Mouse (Mus musculus): ENCODE results near the gene Arhgap40. TPM values are rescaled to one million over a fixed set of nuclear protein-coding genes. Genes with fewer than 3 reads are reported as not detected.

Arhgap40 gene
- polyA plus RNA-seq, 1 experiment from 2014 or later, result 0.21 TPM

DNA sequence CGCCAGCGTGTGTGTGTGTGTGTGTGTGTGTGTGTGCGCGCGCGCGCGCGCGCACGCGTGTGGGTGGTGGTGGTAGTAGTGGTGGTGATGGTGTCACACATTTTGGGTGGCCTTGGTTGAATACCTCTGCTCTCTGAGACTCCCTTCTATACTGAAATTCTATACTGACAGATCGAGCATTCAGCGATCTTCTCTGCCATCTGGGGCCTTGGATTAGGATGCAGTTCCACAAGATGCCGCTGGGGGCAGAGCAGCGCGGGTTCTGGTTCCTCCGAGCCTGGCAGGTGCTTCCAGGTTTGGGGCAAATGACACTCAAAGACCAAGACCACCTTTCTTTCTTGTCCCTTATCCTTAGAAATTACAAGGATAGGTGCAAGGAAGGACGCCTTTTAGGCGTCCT, 43.6 kb downstream of the Arhgap40 start:
- peak overlapping the region; percentile 48 for H3K4me3 ChIP-seq
- no peaks in the 10 kb centered on the region for H3K9me3 ChIP-seq (replicated peaks)
- DNase-seq (ENCODE audit: low spot score), result peak; percentile 80
- WGBS, result under 1% methylated on average over 20 of the region's 20 CpGs
- H3K27me3 ChIP-seq (ENCODE audit: low read depth, poor library complexity, severe bottlenecking), result peaks cover 55% of the 10 kb centered on the region
- peaks cover 38% of the 10 kb centered on the region for H3K4me1 ChIP-seq
- H3K27ac ChIP-seq (replicated peaks), result 0 out of 2 replicates have a peak overlapping the region, but pooled peaks have one; percentile 23
- no peaks in the 10 kb centered on the region for H3K36me3 ChIP-seq

DNA sequence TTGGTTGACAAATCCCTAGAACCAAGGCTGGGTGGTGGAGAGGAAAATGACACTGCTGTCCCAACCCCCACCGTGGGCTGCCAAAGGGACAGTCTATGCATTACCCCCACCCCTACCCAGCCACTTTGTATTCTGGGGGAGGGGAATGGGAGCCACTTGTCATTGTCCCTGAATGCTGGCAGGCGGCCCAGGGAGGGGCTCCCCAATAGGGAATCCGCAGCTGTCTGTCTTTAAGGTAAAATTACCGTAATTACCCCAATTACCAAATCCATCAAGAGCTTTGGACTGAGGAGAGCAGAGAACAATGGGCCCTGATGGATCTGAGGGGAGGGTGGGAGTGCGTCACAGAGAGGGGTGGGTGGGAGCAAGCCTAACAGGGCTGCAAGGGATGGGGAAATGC, 44.2 kb downstream of the Arhgap40 start:
- H3K27ac ChIP-seq (replicated peaks), result no peak overlapping the region
- 10% methylated on average over 5 of the region's 5 CpGs for WGBS

GRCm38 (mm10) chr2:158559945-158560344, 47.3 kb downstream of the Arhgap40 start:
- Histone ChIP-seq H3K4me3 (no peak overlapping the region), H3K36me3 (no peaks in the 10 kb centered on the region), H3K27ac (replicated peaks) (no peak overlapping the region), H3K27me3 (ENCODE audit: low read depth, poor library complexity, severe bottlenecking) (peaks cover 41% of the 10 kb centered on the region), H3K4me1 (peaks cover 54% of the 10 kb centered on the region), H3K9me3 (replicated peaks) (no peaks in the 10 kb centered on the region)
- DNase-seq (ENCODE audit: low spot score), result no peak
- 47% methylated on average over 6 of the region's 6 CpGs for WGBS

More for the DNA sequence above, 44.2 kb downstream of the Arhgap40 start:
- H3K4me1 ChIP-seq, result peaks cover 43% of the 10 kb centered on the region
- H3K9me3 ChIP-seq (replicated peaks), result no peaks in the 10 kb centered on the region
- DNase-seq (ENCODE audit: low spot score), result no peak
- no peak overlapping the region for H3K4me3 ChIP-seq
- H3K27me3 ChIP-seq (ENCODE audit: low read depth, poor library complexity, severe bottlenecking), result peaks cover 50% of the 10 kb centered on the region
- H3K36me3 ChIP-seq, result no peaks in the 10 kb centered on the region

DNA sequence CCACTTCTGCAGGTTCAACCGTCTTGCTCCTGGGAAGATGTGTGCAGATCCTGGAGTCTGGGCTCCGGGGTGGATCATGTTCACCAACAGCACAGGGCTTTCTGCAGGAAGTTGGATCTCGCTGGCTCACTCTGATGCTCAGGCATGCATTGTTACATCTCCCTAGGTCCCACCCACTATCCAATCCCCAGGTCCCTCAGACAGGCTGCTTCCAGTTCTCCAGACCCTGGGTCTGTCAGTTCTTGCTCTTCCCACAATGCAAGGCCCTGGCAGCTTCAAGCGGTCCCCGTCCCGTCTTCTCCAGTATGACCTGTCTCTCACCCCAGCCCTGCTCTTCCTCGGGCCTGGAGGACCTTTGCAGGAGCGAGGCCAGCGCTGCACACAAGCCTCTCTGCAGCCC, 48.2 kb downstream of the Arhgap40 start:
- Histone ChIP-seq H3K4me3 (no peak overlapping the region), H3K4me1 (peaks cover 46% of the 10 kb centered on the region), H3K27me3 (ENCODE audit: low read depth, poor library complexity, severe bottlenecking) (peaks cover 41% of the 10 kb centered on the region), H3K9me3 (replicated peaks) (no peaks in the 10 kb centered on the region), H3K27ac (replicated peaks) (peak overlapping the region; percentile 70), H3K36me3 (no peaks in the 10 kb centered on the region)
- DNase-seq (ENCODE audit: low spot score), result no peak
- WGBS, result 29% methylated on average over 9 of the region's 9 CpGs

DNA sequence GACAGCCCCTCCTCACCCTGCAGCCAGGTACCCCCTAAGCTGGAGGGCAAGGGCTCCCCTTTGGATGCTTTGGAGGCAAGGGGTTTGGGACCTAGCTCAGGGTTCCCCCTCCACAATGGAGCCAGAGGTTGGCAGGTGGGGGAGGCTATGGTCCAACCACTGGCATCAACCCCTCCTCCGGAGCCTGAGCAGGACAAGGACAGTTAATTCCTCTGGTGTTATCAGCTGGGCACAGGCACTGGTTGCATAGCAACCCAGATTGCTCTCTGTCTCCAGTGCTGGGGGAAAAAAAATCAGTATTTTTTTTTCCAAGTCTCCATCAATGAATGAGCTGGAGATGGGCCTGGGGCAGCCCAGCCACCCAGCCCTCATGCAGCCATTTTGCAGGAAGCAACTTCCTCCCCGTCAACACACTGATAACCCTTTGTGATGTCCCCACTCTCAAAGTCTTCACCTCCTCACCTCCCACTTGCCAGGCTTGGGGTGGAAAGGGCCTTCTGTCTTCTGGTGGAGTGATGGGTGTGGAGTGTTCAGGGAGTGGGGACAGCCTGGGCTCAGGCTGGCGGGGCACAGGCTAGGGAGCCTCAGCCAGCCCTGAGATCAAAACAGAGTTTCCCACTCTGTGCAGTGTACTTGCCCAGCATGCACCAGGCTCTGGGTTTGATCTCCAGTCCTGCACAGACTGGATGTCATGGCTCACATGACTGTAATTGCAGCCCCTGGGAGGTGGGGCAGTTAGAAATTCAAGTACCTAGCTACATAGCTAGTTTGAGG, 49.0 kb downstream of the Arhgap40 start:
- no peaks in the 10 kb centered on the region for H3K9me3 ChIP-seq (replicated peaks)
- peak overlapping the region; percentile 70 for H3K27ac ChIP-seq (replicated peaks)
- H3K36me3 ChIP-seq, result no peaks in the 10 kb centered on the region
- WGBS, result 54% methylated on average over 3 of the region's 3 CpGs
- H3K27me3 ChIP-seq (ENCODE audit: low read depth, poor library complexity, severe bottlenecking), result peaks cover 43% of the 10 kb centered on the region
- H3K4me1 ChIP-seq, result peaks cover 39% of the 10 kb centered on the region
- H3K4me3 ChIP-seq, result no peak overlapping the region
- DNase-seq (ENCODE audit: low spot score), result no peak

GRCm38 (mm10) chr2:158570421-158571081, 58.0 kb downstream of the Arhgap40 start:
- WGBS, result 37% methylated on average over 13 of the region's 13 CpGs
- H3K36me3 ChIP-seq, result no peaks in the 10 kb centered on the region
- peaks cover 9% of the 10 kb centered on the region for H3K27me3 ChIP-seq (ENCODE audit: low read depth, poor library complexity, severe bottlenecking)
- H3K4me3 ChIP-seq, result no peak overlapping the region
- DNase-seq (ENCODE audit: low spot score), result peak; percentile 46
- H3K9me3 ChIP-seq (replicated peaks), result no peaks in the 10 kb centered on the region
- no peak overlapping the region for H3K27ac ChIP-seq (replicated peaks)
- no peaks in the 10 kb centered on the region for H3K4me1 ChIP-seq

- no peak for DNase-seq (ENCODE audit: low spot score)
- 61% methylated on average over 4 of the region's 4 CpGs for WGBS
- no peak overlapping the region for H3K27ac ChIP-seq (replicated peaks)
- no peaks in the 10 kb centered on the region for H3K9me3 ChIP-seq (replicated peaks)
- no peak overlapping the region for H3K4me3 ChIP-seq
- peaks cover 7% of the 10 kb centered on the region; the same call in 1 of the 2 replicates for H3K27me3 ChIP-seq (ENCODE audit: low read depth, poor library complexity, severe bottlenecking)
- H3K36me3 ChIP-seq, result no peaks in the 10 kb centered on the region
- H3K4me1 ChIP-seq, result peaks cover 12% of the 10 kb centered on the region
Measured at GRCm38 (mm10) chr2:158579979-158580378, 67.4 kb downstream of the Arhgap40 start.

GRCm38 (mm10) chr2:158584621-158585358, 72.2 kb downstream of the Arhgap40 start:
- Histone ChIP-seq H3K9me3 (replicated peaks) (no peaks in the 10 kb centered on the region), H3K36me3 (no peaks in the 10 kb centered on the region), H3K4me3 (no peak overlapping the region), H3K27ac (replicated peaks) (no peak overlapping the region), H3K27me3 (ENCODE audit: low read depth, poor library complexity, severe bottlenecking) (peaks cover 13% of the 10 kb centered on the region; the same call in 1 of the 2 replicates), H3K4me1 (peaks cover 28% of the 10 kb centered on the region)
- no peak for DNase-seq (ENCODE audit: low spot score)
- 13% methylated on average over 12 of the region's 12 CpGs for WGBS

DNA sequence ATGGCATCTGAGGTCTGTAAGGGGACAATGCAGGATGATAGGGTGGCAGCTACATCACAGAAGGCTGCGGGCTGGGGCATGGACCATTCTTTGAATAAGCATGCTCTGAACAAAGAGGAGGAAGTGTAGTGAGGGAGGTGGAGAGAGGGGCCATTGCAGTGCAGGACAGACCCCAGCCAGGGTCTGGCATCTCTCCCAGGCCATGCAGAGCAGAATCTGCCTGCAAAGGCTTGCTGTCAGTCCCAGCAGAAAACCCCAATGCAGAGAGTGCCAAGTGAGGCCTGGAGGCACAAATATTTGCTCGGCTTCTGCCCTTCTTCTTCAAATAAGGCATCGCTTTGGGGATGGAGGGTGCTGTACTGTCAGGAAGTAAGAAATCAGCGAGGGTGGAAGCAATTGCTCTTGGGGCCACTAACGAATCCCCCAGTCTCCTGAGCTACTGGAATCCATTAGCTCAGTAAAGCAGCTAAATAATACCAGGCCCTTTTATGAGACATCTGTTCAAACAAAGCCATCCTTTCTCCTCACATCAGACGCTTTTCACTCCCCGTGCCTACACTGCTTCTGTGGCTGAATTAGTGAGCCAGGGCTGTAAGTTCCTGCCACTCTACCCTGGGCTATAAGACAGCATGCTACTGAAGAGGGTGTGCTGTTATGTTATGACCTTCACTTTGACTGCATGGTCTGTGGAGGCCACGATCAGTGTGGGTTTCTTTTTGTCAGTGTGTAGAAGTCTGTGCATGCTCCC, 76.1 kb downstream of the Arhgap40 start:
- H3K4me3 ChIP-seq, result no peak overlapping the region
- no peak for DNase-seq (ENCODE audit: low spot score)
- H3K9me3 ChIP-seq (replicated peaks), result no peaks in the 10 kb centered on the region
- H3K36me3 ChIP-seq, result no peaks in the 10 kb centered on the region
- H3K27me3 ChIP-seq (ENCODE audit: low read depth, poor library complexity, severe bottlenecking), result peaks cover 9% of the 10 kb centered on the region; the same call in 1 of the 2 replicates
- peak overlapping the region; percentile 50 for H3K27ac ChIP-seq (replicated peaks)
- peaks cover 31% of the 10 kb centered on the region for H3K4me1 ChIP-seq
- WGBS, result 56% methylated on average over 8 of the region's 8 CpGs

DNA sequence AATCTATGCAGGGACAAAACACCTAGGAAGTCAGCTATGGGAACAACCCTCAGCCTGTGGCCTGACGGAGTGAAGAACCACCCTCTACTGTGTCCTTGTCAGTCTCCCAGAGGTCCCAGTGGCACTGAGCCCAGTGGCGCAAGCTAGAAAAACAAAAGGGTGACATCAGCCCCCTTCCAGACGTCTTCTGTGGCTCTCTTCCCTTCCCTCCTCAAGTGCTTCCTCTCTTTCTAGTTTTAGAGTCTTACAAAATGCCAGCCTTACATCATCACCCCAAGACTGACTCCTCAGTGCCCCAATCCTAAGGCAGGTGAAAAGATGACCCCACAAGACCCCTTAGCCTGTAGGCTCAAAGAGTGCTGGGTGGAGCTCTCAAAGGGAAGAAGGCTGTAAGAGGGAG, 77.9 kb downstream of the Arhgap40 start:
- Histone ChIP-seq H3K4me3 (no peak overlapping the region), H3K27ac (replicated peaks) (no peak overlapping the region), H3K9me3 (replicated peaks) (no peaks in the 10 kb centered on the region), H3K36me3 (no peaks in the 10 kb centered on the region), H3K27me3 (ENCODE audit: low read depth, poor library complexity, severe bottlenecking) (peaks cover 19% of the 10 kb centered on the region), H3K4me1 (peaks cover 35% of the 10 kb centered on the region)
- 69% methylated on average over 3 of the region's 3 CpGs for WGBS
- no peak for DNase-seq (ENCODE audit: low spot score)

- peaks cover 23% of the 10 kb centered on the region for H3K27me3 ChIP-seq (ENCODE audit: low read depth, poor library complexity, severe bottlenecking)
- 0 out of 2 replicates have a peak overlapping the region, but pooled peaks have one; percentile 38 for H3K27ac ChIP-seq (replicated peaks)
- peaks cover 40% of the 10 kb centered on the region for H3K4me1 ChIP-seq
- H3K4me3 ChIP-seq, result no peak overlapping the region
- no peaks in the 10 kb centered on the region for H3K9me3 ChIP-seq (replicated peaks)
- H3K36me3 ChIP-seq, result no peaks in the 10 kb centered on the region
- peak; percentile 18 for DNase-seq (ENCODE audit: low spot score)
- 57% methylated on average over 5 of the region's 5 CpGs for WGBS
Measured at GRCm38 (mm10) chr2:158591286-158591685, 78.7 kb downstream of the Arhgap40 start.

- DNase-seq (ENCODE audit: low spot score), result no peak
- WGBS, result 86% methylated on average over 4 of the region's 4 CpGs
Measured at GRCm38 (mm10) chr2:158593371-158593770, 80.8 kb downstream of the Arhgap40 start.

More at GRCm38 (mm10) chr2:158593371-158593770, 80.8 kb downstream of the Arhgap40 start:
- H3K27ac ChIP-seq (replicated peaks), result no peak overlapping the region
- no peak overlapping the region for H3K4me3 ChIP-seq
- H3K4me1 ChIP-seq, result peaks cover 35% of the 10 kb centered on the region
- H3K36me3 ChIP-seq, result no peaks in the 10 kb centered on the region
- H3K9me3 ChIP-seq (replicated peaks), result no peaks in the 10 kb centered on the region
- H3K27me3 ChIP-seq (ENCODE audit: low read depth, poor library complexity, severe bottlenecking), result peaks cover 33% of the 10 kb centered on the region

Data from midbrain, embryonic 10.5 days (tissue).